Mouse (Mus musculus): ENCODE data around the gene Rc3h2.
A peak's percentile ranks its signal among the peaks of the same experiment; 100 is the strongest.

The Rc3h2 gene

GRCm38 (mm10) chr2:37422306-37423304, at the start of gene Rc3h2:
TSS of gene Rc3h2 (minus strand) at chr2:37422903.
- DNase-seq (ENCODE audit: low read depth, low spot score), result peak; percentile 98

- no peak for DNase-seq (ENCODE audit: low read depth, low spot score)
These were observed 43.6 kb upstream of the Rc3h2 start for GRCm38 (mm10) chr2:37466266-37466665.

- peak; percentile 56 for DNase-seq (ENCODE audit: low read depth, low spot score)
These were observed 38.0 kb upstream of the Rc3h2 start for GRCm38 (mm10) chr2:37460707-37461106.

DNA sequence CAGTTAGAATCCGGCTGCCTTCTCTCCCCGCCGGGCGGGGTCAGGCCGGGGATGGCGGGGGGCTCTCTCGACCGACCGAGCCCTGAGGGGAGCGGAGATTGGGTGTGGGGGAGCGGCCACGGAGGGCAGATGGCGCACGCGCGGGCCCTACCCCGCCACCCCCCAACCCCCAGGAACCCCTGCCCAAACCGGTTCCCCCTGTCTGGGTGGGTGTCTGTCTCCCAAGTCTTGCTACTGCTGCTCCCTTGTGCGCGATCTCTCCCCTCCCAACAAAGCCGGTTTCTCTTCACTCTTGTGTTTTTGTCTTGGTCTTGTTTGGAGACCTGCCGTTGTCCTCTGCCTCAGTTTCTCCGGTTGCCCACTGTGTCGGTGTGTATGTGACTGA, 29.7 kb upstream of the Rc3h2 start:
- no peak for DNase-seq (ENCODE audit: low read depth, low spot score)

DNA sequence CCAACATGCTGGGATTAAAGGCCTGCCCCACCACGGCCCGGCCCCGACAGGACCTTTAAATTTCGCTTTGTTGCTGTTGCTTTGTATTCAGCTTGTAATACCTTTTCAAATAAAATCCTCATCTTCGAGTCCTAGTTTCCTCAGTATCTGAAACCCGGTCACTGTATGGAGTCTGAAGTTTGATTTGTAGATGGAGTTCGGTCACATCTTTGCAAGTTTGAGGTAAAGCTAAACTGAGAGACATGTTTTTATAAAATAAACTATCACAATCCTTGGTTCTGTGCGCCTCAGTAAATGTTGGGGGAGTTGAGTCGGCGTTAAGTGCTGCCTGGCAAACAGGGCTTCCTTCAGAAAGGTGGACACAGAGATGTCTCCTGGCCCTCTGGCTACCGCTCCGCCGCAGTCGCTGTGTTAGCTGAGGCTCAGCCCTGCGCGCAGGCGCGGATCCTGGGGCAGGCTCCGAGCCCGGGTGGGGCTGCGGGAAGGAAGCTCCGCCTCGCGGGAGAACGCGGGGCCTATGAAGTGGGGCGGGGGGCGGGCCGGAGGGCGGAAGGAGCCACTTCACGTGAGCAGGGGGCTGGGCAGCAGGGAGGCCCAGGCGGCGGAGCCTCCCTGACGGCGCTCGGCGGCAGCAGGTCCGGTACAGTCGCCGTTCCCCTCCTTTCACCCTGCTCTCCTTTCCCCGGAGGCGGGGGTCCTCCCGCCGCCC, 29.1 kb upstream of the Rc3h2 start:
- peak; percentile 98 for DNase-seq (ENCODE audit: low read depth, low spot score)

GRCm38 (mm10) chr2:37442611-37443591, 20.2 kb upstream of the Rc3h2 start, which contains the start of the genes Zbtb26, Zbtb6 and Rabgap1:
TSS of gene Zbtb26 (minus strand) at chr2:37443135.
TSS of gene Zbtb6 (minus strand) at chr2:37443171.
TSS of gene Rabgap1 (plus strand) at chr2:37443279.
- DNase-seq (ENCODE audit: low read depth, low spot score), result peak; percentile 98

- DNase-seq (ENCODE audit: low read depth, low spot score), result peak; percentile 42
These were observed 8.9 kb upstream of the Rc3h2 start for GRCm38 (mm10) chr2:37431609-37432008.

GRCm38 (mm10) chr2:37430593-37431464, 8.1 kb upstream of the Rc3h2 start:
- DNase-seq (ENCODE audit: low read depth, low spot score), result peak; percentile 90

DNA sequence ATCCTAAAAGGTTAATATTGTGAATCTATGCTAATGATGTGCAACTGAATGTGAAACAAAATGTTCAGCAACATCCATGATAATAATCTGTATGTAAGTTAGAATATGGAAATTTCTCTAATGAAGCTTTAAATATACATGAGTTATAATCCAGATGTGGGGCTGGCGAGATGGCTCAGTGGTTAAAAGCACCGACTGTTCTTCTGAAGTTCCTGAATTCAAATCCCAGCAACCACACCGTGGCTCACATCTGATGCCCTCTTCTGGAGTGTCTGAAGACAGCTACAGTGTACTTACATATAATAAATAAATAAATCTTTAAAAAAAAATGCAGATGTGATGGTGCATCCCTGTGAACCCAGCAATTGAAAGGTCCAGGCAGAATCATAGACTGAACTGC, 968 bp upstream of the Rc3h2 start:
- DNase-seq (ENCODE audit: low read depth, low spot score), result no peak

DNA sequence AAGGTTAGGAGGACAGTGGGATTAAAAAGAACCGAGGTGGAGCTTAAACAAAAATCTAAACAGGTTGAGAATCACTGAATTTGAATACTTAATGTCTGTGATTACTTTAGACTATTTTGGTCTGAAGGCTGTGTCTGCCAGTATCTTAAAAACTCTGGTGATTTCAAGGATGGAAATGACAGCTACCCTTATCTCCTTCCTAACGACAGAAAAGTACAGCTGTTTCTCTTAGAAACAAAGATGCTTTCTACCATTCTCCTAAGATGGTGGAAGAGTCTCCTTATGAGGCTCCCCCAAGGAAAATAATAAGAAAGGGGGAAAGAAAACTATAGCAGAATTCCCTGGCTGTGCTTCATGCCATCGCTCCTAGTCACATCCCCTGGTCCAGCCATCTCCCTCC, 800 bp downstream of the Rc3h2 start:
- no peak for DNase-seq (ENCODE audit: low read depth, low spot score)

GRCm38 (mm10) chr2:37395539-37395938, 27.2 kb downstream of the Rc3h2 start:
- no peak for DNase-seq (ENCODE audit: low read depth, low spot score)

DNA sequence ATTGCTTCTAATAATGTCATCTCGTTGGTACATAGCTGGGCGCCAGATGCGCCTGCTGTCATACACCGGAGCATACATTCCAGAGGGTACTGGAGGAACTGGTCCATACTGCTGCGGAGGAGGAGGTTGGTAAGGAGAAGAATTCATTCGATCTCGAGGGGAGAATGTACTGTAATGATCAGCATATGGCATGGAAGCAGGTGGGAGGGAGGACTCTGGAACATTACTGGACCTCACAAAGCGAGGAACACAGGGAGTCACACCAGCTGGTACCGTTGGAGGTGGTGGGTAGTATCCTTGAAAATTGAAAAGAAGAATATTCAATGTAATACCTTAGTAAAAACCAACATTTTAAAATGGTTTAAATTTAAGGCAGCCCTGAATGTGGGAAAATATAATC, 39.8 kb downstream of the Rc3h2 start:
- DNase-seq (ENCODE audit: low read depth, low spot score), result no peak

- peak; percentile 76 for DNase-seq (ENCODE audit: low read depth, low spot score)
These were observed 42.5 kb downstream of the Rc3h2 start for GRCm38 (mm10) chr2:37380189-37380588.

DNA sequence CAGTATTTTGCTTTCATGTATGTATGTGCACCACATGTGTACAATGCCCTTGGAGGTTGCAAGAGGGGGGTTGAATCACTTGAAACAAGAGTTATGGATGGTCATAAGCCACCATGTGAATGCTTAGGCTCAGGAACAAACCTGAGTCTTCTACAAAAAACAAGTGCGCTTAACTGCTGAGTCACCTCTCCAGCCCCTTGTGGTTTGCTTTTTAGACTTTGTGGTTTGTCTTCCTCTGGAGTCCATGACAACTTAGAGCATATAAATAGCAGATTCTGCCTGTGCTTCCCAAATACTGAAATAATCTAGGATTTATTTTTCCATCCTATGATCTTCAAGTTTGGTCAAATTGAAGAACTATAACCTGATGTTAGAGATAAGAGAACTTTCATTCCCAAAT, 46.7 kb downstream of the Rc3h2 start:
- no peak for DNase-seq (ENCODE audit: low read depth, low spot score)

DNA sequence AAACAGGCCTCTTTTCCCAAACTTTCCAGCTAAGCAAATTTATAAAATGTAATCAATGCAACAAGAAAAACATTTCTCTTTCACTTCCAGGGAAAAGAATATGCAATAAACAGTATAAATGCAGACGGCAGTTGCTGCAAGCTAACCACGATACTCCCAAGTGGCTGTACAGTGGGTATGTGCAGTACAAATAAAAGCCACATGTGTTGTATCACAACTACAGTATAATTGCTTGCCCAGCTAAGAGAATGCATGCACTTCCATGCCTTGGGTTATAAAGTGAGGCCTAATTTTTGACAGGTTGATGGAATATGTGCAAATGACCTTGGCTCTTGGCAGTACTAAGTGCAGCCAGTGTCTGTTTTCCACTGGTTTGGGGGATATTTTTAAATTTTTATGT, 52.1 kb downstream of the Rc3h2 start:
- no peak for DNase-seq (ENCODE audit: low read depth, low spot score)

DNA sequence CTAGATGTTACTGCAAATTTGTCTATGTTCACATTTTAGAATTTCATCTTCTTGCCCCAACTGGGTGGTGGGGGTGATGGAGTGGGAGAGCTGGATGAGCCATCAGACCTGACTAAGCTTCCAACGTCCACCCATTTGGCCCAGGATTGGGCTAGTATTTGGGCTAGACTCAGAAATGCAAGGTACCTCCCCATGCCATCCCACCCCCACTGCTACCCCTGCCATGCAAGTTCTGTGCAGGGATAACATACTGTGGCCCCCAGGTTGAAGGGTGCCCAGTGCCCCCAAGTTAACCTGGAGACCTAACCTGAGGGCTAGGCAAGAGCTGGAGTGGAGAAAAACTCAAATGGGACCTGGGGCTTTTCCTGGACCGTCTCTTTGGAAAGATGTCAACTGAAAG, 62.8 kb downstream of the Rc3h2 start:
- peak; percentile 11 for DNase-seq (ENCODE audit: low read depth, low spot score)

DNA sequence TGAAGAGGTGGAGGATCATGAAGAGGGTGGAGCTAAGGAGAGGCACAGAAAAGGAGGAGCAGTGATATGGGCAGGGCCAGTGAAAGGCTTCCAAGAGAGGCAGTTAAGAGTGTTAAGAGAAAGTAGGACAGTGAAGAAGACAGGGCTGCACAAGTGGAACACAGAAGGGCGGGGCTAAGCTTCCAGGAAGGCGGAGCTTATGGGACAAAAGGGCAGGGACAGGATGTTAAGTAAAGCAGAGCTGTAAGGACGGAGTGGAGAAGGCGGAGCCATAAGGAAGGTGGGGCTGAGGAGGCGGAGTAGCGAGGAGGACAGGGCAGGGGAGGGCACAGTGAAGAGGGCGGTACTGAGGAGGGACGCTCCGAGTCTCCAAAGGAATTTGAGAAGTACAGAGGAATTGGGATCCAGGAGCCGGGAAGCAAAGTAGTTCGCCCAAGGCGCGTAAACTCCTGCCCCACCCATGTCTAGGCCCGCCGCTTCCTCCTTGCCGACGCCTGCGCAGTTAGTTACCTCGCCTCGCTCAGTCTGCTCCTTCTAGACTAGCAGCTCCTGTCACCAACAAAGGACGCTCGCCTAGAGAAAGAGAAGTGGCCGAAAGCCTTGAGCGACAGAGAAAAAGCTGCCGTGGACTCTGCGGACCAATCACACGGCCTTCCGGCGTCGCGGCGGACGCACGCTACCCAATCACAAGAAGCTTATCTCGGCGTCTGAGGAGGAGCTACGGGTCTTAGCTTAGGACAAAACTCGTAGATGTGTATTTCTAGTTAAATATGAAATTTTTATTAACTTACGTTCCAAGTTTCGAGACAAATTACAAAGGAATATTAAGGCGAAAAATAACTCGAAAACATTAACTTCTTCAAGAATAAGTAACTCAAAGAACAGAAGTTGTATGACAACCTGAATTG, 63.8 kb downstream of the Rc3h2 start, which contains the start of gene Pdcl:
Gene Pdcl, minus strand, starts transcription at position 700 of the 908 bp plus-strand sequence.
- peak; percentile 99 for DNase-seq (ENCODE audit: low read depth, low spot score)

- no peak for DNase-seq (ENCODE audit: low read depth, low spot score)
These were observed 67.1 kb downstream of the Rc3h2 start for GRCm38 (mm10) chr2:37355571-37355970.

DNA sequence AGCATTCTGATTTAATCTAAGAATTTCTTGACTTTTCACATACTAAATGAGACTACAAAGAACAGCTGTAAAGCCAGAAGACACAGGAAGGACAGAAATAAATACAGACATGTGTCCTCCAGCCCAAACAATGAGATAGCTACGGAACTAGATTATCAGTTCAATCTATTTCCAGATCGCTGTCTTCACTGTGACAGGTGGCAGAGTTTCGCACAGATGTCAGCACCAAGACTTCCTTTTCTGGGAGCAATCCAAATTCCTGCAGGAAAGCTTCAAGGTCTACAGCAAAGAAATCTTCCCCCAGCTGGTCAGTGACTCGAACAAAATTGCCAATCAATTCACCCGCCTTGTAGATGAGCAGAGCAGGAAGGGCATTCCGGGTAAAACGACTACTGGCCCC, 71.0 kb downstream of the Rc3h2 start:
- DNase-seq (ENCODE audit: low read depth, low spot score), result no peak
